Mouse (Mus musculus) G1E-ER4 (cell line): ENCODE measurements around the gene Crispld2. TPM values are rescaled to one million over a fixed set of nuclear protein-coding genes. Genes with fewer than 3 reads are reported as not detected.

Experiments used
- GATA1 ChIP-seq: IDR thresholded peaks from one replicate; pipeline ENCODE4 v1.8.0; 2012; ENCODE audit warnings: low read length, inconsistent platforms
- polyA plus RNA-seq: library from polyadenylated mRNA; stranded (reverse); fragments of >175 nt; gene quantifications from 2 replicates; pipeline ENCODE4 v1.2.3, GENCODE M21; 2012

Crispld2 gene
- polyA plus RNA-seq, 1 experiment, result 0.01 TPM

GRCm38 (mm10) chr8:120101068-120101972, 109.1 kb downstream of the Crispld2 start, which contains the start of gene Zdhhc7:
Gene Zdhhc7, minus strand, starts transcription at chr8:120101482.
- no peak for TF ChIP-seq GATA1

Other genes starting within 250 kb of the Crispld2 start
- gene Tldc1, start 214.0 kb upstream of the Crispld2 start, polyA plus RNA-seq, result 6.4 and 8.3 TPM in 2 replicates
- gene Cotl1, start 151.9 kb upstream of the Crispld2 start, polyA plus RNA-seq, result 10.6 and 12.3 TPM in 2 replicates
- 4.5 and 5.0 TPM in 2 replicates for gene Klhl36, start 130.2 kb upstream of the Crispld2 start, polyA plus RNA-seq
- 64.3 and 73.9 TPM in 2 replicates for gene Usp10, start 82.1 kb upstream of the Crispld2 start, polyA plus RNA-seq
- gene Gm20388, start 81.6 kb upstream of the Crispld2 start, polyA plus RNA-seq, result not detected in 2 replicates
- 31.5 and 32.4 TPM in 2 replicates for gene Zdhhc7, start 109.0 kb downstream of the Crispld2 start, polyA plus RNA-seq
- 0.16 TPM in 1 of 2 replicates, not detected in the other for gene 6430548M08Rik, start 121.7 kb downstream of the Crispld2 start, polyA plus RNA-seq
- not detected in 2 replicates for gene Fam92b, start 185.0 kb downstream of the Crispld2 start, polyA plus RNA-seq
- 121 and 139 TPM in 2 replicates for gene Gse1, start 236.0 kb downstream of the Crispld2 start, polyA plus RNA-seq